Mouse (Mus musculus): Measurements from ENCODE around the gene Fitm1. TPM values are rescaled to one million over a fixed set of nuclear protein-coding genes. Genes with fewer than 3 reads are reported as not detected.
A peak's percentile ranks its signal among the peaks of the same experiment; 100 is the strongest.

Gene Fitm1
- polyA plus RNA-seq, 1 experiment from 2014 or later = not detected

- TF ChIP-seq CTCF (IDR thresholded peaks at IDR 0.05) = no peak
- CTCF ChIA-PET = no interaction called here
- no peak for ATAC-seq
These were observed 4.4 kb downstream of the Fitm1 start for GRCm38 (mm10) chr14:55579511-55580496.

GRCm38 (mm10) chr14:55580731-55581130 is 5.3 kb downstream of the Fitm1 start:
- ChIA-PET POLR2A (no interaction called here), CTCF (no interaction called here)
- H3K27me3 ChIP-seq = no peaks in the 10 kb centered on the region
- in situ Hi-C loops (cut with MboI; ENCODE audit: low pct_unique_long_range_greater_than_20kb) = loop anchor here (25.0 kb wide), 1 partner anchor 693 kb away; the partner anchor contains the start of genes Bcl2l2, Gm20521, Pabpn1 and Ppp1r3e
- no peak for ATAC-seq
- no peak for DNase-seq (ENCODE audit: low read depth, low spot score)
- no peak for TF ChIP-seq CTCF (IDR thresholded peaks at IDR 0.05)

More at GRCm38 (mm10) chr14:55579511-55580496, 4.4 kb downstream of the Fitm1 start:
- DNase-seq (ENCODE audit: low read depth, low spot score) = no peak
- no peaks in the 10 kb centered on the region for H3K27me3 ChIP-seq
- POLR2A ChIA-PET = interaction anchor here (0.6 to 4.5 kb wide), 3 partner anchors 11 to 1087 kb away, joined by 3 to 19 read pairs (median 7); partner anchors contain the start of genes A730061H03Rik, Dcaf11, Psme2 and Rnf31
- in situ Hi-C loops (cut with MboI; ENCODE audit: low pct_unique_long_range_greater_than_20kb) = loop anchor here (25.0 kb wide), 1 partner anchor 693 kb away; the partner anchor contains the start of genes Bcl2l2, Gm20521, Pabpn1 and Ppp1r3e

GRCm38 (mm10) chr14:55581981-55582681 is 6.7 kb downstream of the Fitm1 start:
- H3K27me3 ChIP-seq = no peaks in the 10 kb centered on the region
- TF ChIP-seq CTCF (IDR thresholded peaks at IDR 0.05) = no peak
- POLR2A ChIA-PET = interaction anchor here (1.8 kb wide), 1 partner anchor 21 kb away, joined by 8 read pairs; the partner anchor contains the start of gene A730061H03Rik
- in situ Hi-C loops (cut with MboI; ENCODE audit: low pct_unique_long_range_greater_than_20kb) = loop anchor here (25.0 kb wide), 1 partner anchor 695 kb away; the partner anchor contains the start of genes Bcl2l2, Gm20521, Pabpn1 and Ppp1r3e
- CTCF ChIA-PET = interaction anchor here (1.2 kb wide), 1 partner anchor 30 kb away, joined by 3 read pairs; no protein-coding TSS in a partner anchor
- ATAC-seq (peak; percentile 49), DNase-seq (ENCODE audit: low read depth, low spot score) (no peak)

- CTCF ChIA-PET = interaction anchor here (1.1 to 1.5 kb wide), 2 partner anchors 18 to 27 kb away, joined by 3 to 4 read pairs; no protein-coding TSS in a partner anchor
- POLR2A ChIA-PET = no interaction called here
- no peaks in the 10 kb centered on the region for H3K27me3 ChIP-seq
- ATAC-seq (no peak), DNase-seq (ENCODE audit: low read depth, low spot score) (no peak)
- in situ Hi-C loops (cut with MboI; ENCODE audit: low pct_unique_long_range_greater_than_20kb) = loop anchor here (25.0 kb wide), 1 partner anchor 697 kb away; the partner anchor contains the start of genes Bcl2l2, Gm20521, Pabpn1 and Ppp1r3e
- TF ChIP-seq CTCF (IDR thresholded peaks at IDR 0.05) = no peak
These were observed 8.9 kb downstream of the Fitm1 start for GRCm38 (mm10) chr14:55584303-55584701.

GRCm38 (mm10) chr14:55584702-55585565 is 9.5 kb downstream of the Fitm1 start, which contains the start of gene Emc9:
Emc9 (minus strand) TSS chr14:55585302.
- CTCF ChIA-PET = interaction anchor here (1.1 to 1.5 kb wide), 3 partner anchors 17 to 28 kb away, joined by 3 to 4 read pairs (median 3); no protein-coding TSS in a partner anchor
- POLR2A ChIA-PET = no interaction called here
- in situ Hi-C loops (cut with MboI; ENCODE audit: low pct_unique_long_range_greater_than_20kb) = loop anchor here (25.0 kb wide), 1 partner anchor 698 kb away; the partner anchor contains the start of genes Bcl2l2, Gm20521, Pabpn1 and Ppp1r3e
- DNase-seq (ENCODE audit: low read depth, low spot score) = no peak
- peak; percentile 25 for ATAC-seq
- no peaks in the 10 kb centered on the region for H3K27me3 ChIP-seq
- no peak for TF ChIP-seq CTCF (IDR thresholded peaks at IDR 0.05)

GRCm38 (mm10) chr14:55585566-55585960 is 10.1 kb downstream of the Fitm1 start:
- no peaks in the 10 kb centered on the region for H3K27me3 ChIP-seq
- POLR2A ChIA-PET = no interaction called here
- DNase-seq (ENCODE audit: low read depth, low spot score) (no peak), ATAC-seq (no peak)
- in situ Hi-C loops (cut with MboI; ENCODE audit: low pct_unique_long_range_greater_than_20kb) = loop anchor here (25.0 kb wide), 1 partner anchor 698 kb away; the partner anchor contains the start of genes Bcl2l2, Gm20521, Pabpn1 and Ppp1r3e
- TF ChIP-seq CTCF (IDR thresholded peaks at IDR 0.05) = no peak
- CTCF ChIA-PET = interaction anchor here (1.1 to 1.5 kb wide), 2 partner anchors 19 to 28 kb away, joined by 3 to 4 read pairs; no protein-coding TSS in a partner anchor

GRCm38 (mm10) chr14:55586149-55586548 is 10.7 kb downstream of the Fitm1 start:
- DNase-seq (ENCODE audit: low read depth, low spot score) (no peak), ATAC-seq (no peak)
- ChIA-PET POLR2A (no interaction called here), CTCF (interaction anchor here (0.7 kb wide), 1 partner anchor 14 kb away, joined by 3 read pairs; no protein-coding TSS in a partner anchor)
- TF ChIP-seq CTCF (IDR thresholded peaks at IDR 0.05) = no peak
- in situ Hi-C loops (cut with MboI; ENCODE audit: low pct_unique_long_range_greater_than_20kb) = loop anchor here (25.0 kb wide), 1 partner anchor 699 kb away; the partner anchor contains the start of genes Bcl2l2, Gm20521, Pabpn1 and Ppp1r3e
- no peaks in the 10 kb centered on the region for H3K27me3 ChIP-seq

- ATAC-seq (no peak), DNase-seq (ENCODE audit: low read depth, low spot score) (no peak)
- in situ Hi-C loops (cut with MboI; ENCODE audit: low pct_unique_long_range_greater_than_20kb) = loop anchor here (25.0 kb wide), 1 partner anchor 702 kb away; the partner anchor contains the start of genes Bcl2l2, Gm20521, Pabpn1 and Ppp1r3e
- no peak for TF ChIP-seq CTCF (IDR thresholded peaks at IDR 0.05)
- ChIA-PET POLR2A (interaction anchor here (0.7 to 1.4 kb wide), 2 partner anchors 18 to 29 kb away, joined by 3 read pairs; partner anchors contain the start of gene Dcaf11), CTCF (no interaction called here)
- no peaks in the 10 kb centered on the region for H3K27me3 ChIP-seq
These were observed 13.9 kb downstream of the Fitm1 start for GRCm38 (mm10) chr14:55589271-55589670.

Measured in Patski (cell line).